ENCODE assay signal across 25 mouse cellular contexts in the genomic region with DNA sequence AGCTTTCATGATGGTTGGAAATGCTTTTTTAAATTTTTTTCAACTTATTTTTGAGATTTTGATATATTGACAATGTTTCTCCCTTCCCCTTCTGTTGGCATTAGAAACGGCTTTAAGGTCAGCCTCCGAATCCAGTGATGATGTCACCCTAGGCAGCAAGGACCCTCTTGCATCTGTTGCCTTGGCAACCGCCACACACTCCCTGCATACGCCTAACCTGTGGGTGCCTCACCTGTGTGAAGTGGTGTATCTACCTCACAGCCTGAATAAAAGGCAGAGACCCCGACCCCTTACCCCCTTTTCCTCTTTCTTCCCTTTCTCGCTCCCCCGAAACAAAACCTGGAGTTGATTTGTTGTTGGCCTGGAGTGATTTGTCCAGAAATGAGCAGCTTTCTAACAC. TPM values are rescaled to one million over a fixed set of nuclear protein-coding genes. Genes with fewer than 3 reads are reported as not detected.
DNase-seq lines count a peak whose midpoint lies in the region; ATAC-seq and TF ChIP-seq lines count a peak whose summit lies in the region.
"Had no signal": no experiment of that assay in that cellular context is flagged by ENCODE, and none has a peak within 500 bp of the region (broad histone marks: within the 10 kb centered on the region; RNA-seq: fewer than 3 reads in every experiment).

No protein-coding gene starts in this region.

- no peak for DNase-seq in hindbrain, postnatal 0 days (ENCODE audit: low spot score)
- no peak for DNase-seq in hindbrain, embryonic 11.5 days (ENCODE audit: low spot score)
- no peak for DNase-seq in midbrain, embryonic 10.5 days (ENCODE audit: low spot score)
- peak; percentile 8 for DNase-seq in brain, embryonic 14.5 days (ENCODE audit: low read depth)
- no peak for DNase-seq in thymus, postnatal 14 days
- no peak for DNase-seq in MN1 (ENCODE audit: low spot score)
- DNase-seq: adrenal gland, adult 2 months; adrenal gland, postnatal 10 days; adrenal gland, postnatal 25 days; B cell, adult 2 months; cerebellum, adult 18-20 months; cerebellum, adult 8-10 months; cerebellum, adult 9-11 months; cerebellum, postnatal 36 days; embryo, embryonic 11 days had no signal

- 0 out of 2 replicates have a peak, but pooled peaks have one; percentile 71 for ATAC-seq in hindbrain, postnatal 0 days
- no peak for ATAC-seq in hindbrain, embryonic 11.5 days (ENCODE audit: low FRiP score)
- 0 out of 2 replicates have a peak, but pooled peaks have one; percentile 45 for ATAC-seq in midbrain, embryonic 13.5 days
- peak; percentile 69; the same call in 1 of the 2 replicates for ATAC-seq in midbrain, embryonic 16.5 days
- ATAC-seq: CD4-positive, CD25-positive, alpha-beta regulatory T cell, adult 4 months had no signal

- H3K27ac ChIP-seq in hindbrain, postnatal 0 days, result no peak overlapping the region
- no peak overlapping the region for H3K27ac ChIP-seq in hindbrain, embryonic 11.5 days (ENCODE audit: low read depth, low read length)
- H3K27ac ChIP-seq in midbrain, embryonic 13.5 days, result no peak overlapping the region
- H3K27ac ChIP-seq in midbrain, embryonic 10.5 days (replicated peaks), result no peak overlapping the region
- peak overlapping the region; percentile 49; the same call in 1 of the 2 replicates for H3K27ac ChIP-seq in midbrain, embryonic 16.5 days (ENCODE audit: low read length)
- H3K27ac ChIP-seq: embryonic facial prominence, embryonic 13.5 days; embryonic facial prominence, embryonic 15.5 days; forebrain, embryonic 10.5 days; forebrain, embryonic 12.5 days had no signal

- WGBS in hindbrain, postnatal 0 days, result 82% methylated on average over 7 of the region's 7 CpGs
- WGBS in hindbrain, embryonic 11.5 days, result 81% methylated on average over 7 of the region's 7 CpGs
- 78% methylated on average over 7 of the region's 7 CpGs for WGBS in midbrain, embryonic 13.5 days
- WGBS in midbrain, embryonic 10.5 days, result 81% methylated on average over 7 of the region's 7 CpGs
- 71% methylated on average over 7 of the region's 7 CpGs for WGBS in midbrain, embryonic 16.5 days

- no peak overlapping the region for H3K4me2 ChIP-seq in hindbrain, postnatal 0 days (ENCODE audit: low read depth, low read length)
- no peak overlapping the region for H3K4me2 ChIP-seq in hindbrain, embryonic 11.5 days (replicated peaks; ENCODE audit: low read depth, low read length)
- no peak overlapping the region for H3K4me2 ChIP-seq in midbrain, embryonic 13.5 days (replicated peaks)
- H3K4me2 ChIP-seq in midbrain, embryonic 16.5 days (ENCODE audit: low read length), result no peak overlapping the region
- H3K4me2 ChIP-seq: embryonic facial prominence, embryonic 13.5 days; embryonic facial prominence, embryonic 15.5 days; forebrain, embryonic 12.5 days had no signal

- H3K4me1 ChIP-seq in hindbrain, postnatal 0 days (ENCODE audit: insufficient read depth, low read length), result no peaks in the 10 kb centered on the region
- no peaks in the 10 kb centered on the region for H3K4me1 ChIP-seq in hindbrain, embryonic 11.5 days (replicated peaks; ENCODE audit: control insufficient read depth, insufficient read depth, low read length)
- no peaks in the 10 kb centered on the region for H3K4me1 ChIP-seq in midbrain, embryonic 13.5 days (replicated peaks)
- H3K4me1 ChIP-seq in midbrain, embryonic 10.5 days, result no peaks in the 10 kb centered on the region
- H3K4me1 ChIP-seq in midbrain, embryonic 16.5 days (ENCODE audit: control insufficient read depth, insufficient read depth, low read length), result 0 out of 2 replicates have a peak, but pooled peaks cover 2% of the 10 kb centered on the region
- H3K4me1 ChIP-seq: forebrain, embryonic 10.5 days; forebrain, embryonic 12.5 days had no signal

- no peak overlapping the region for H3K9ac ChIP-seq in hindbrain, postnatal 0 days (replicated peaks; ENCODE audit: low read length)
- H3K9ac ChIP-seq in hindbrain, embryonic 11.5 days (ENCODE audit: low read depth, low read length), result no peak overlapping the region
- no peak overlapping the region for H3K9ac ChIP-seq in midbrain, embryonic 13.5 days (replicated peaks)
- H3K9ac ChIP-seq in midbrain, embryonic 16.5 days (ENCODE audit: low read depth, low read length), result no peak overlapping the region
- H3K9ac ChIP-seq: embryonic facial prominence, embryonic 13.5 days; embryonic facial prominence, embryonic 15.5 days; forebrain, embryonic 12.5 days had no signal

- TF ChIP-seq CTCF in hindbrain, postnatal 0 days (IDR thresholded peaks at IDR 0.05; ENCODE audit: low read depth), result no peak
- no peak for TF ChIP-seq CTCF in brain, embryonic 14.5 days (IDR thresholded peaks at IDR 0.05; ENCODE audit: borderline replicate concordance, extremely low read depth, insufficient read depth, insufficient read length)

- no peak overlapping the region for H3K4me3 ChIP-seq in hindbrain, postnatal 0 days (ENCODE audit: low read length)
- no peak overlapping the region for H3K4me3 ChIP-seq in hindbrain, embryonic 11.5 days (ENCODE audit: low read depth, low read length)
- no peak overlapping the region for H3K4me3 ChIP-seq in midbrain, embryonic 13.5 days (replicated peaks)
- H3K4me3 ChIP-seq in midbrain, embryonic 10.5 days, result no peak overlapping the region
- no peak overlapping the region for H3K4me3 ChIP-seq in midbrain, embryonic 16.5 days (ENCODE audit: low read depth, low read length)
- H3K4me3 ChIP-seq: embryonic facial prominence, embryonic 13.5 days; embryonic facial prominence, embryonic 15.5 days; erythroblast, embryonic 14.5 days; forebrain, embryonic 10.5 days; forebrain, embryonic 12.5 days had no signal

- H3K9me3 ChIP-seq in hindbrain, postnatal 0 days (ENCODE audit: low read length), result no peaks in the 10 kb centered on the region
- H3K9me3 ChIP-seq in hindbrain, embryonic 11.5 days (ENCODE audit: control insufficient read depth, low read length), result no peaks in the 10 kb centered on the region
- H3K9me3 ChIP-seq in midbrain, embryonic 13.5 days, result no peaks in the 10 kb centered on the region
- no peaks in the 10 kb centered on the region for H3K9me3 ChIP-seq in midbrain, embryonic 10.5 days (replicated peaks)
- H3K9me3 ChIP-seq in midbrain, embryonic 16.5 days (replicated peaks; ENCODE audit: control insufficient read depth, low read length, poor library complexity, severe bottlenecking), result no peaks in the 10 kb centered on the region
- H3K9me3 ChIP-seq: embryonic facial prominence, embryonic 13.5 days; embryonic facial prominence, embryonic 15.5 days; forebrain, embryonic 10.5 days; forebrain, embryonic 12.5 days; G1E had no signal

- no peaks in the 10 kb centered on the region for H3K36me3 ChIP-seq in hindbrain, postnatal 0 days (ENCODE audit: insufficient read depth, low read length)
- H3K36me3 ChIP-seq in hindbrain, embryonic 11.5 days (ENCODE audit: control insufficient read depth, insufficient read depth, low read length), result no peaks in the 10 kb centered on the region
- no peaks in the 10 kb centered on the region for H3K36me3 ChIP-seq in midbrain, embryonic 13.5 days
- H3K36me3 ChIP-seq in midbrain, embryonic 10.5 days, result no peaks in the 10 kb centered on the region
- H3K36me3 ChIP-seq in midbrain, embryonic 16.5 days (ENCODE audit: control insufficient read depth, insufficient read depth, low read length), result no peaks in the 10 kb centered on the region
- H3K36me3 ChIP-seq: embryonic facial prominence, embryonic 13.5 days; embryonic facial prominence, embryonic 15.5 days; forebrain, embryonic 10.5 days; forebrain, embryonic 12.5 days; G1E had no signal

- no peak for TF ChIP-seq POLR2A in brain, embryonic 14.5 days (IDR thresholded peaks at IDR 0.05; ENCODE audit: borderline replicate concordance, extremely low read depth, insufficient read depth, insufficient read length, poor library complexity, severe bottlenecking)

- no peaks in the 10 kb centered on the region for H3K27me3 ChIP-seq in hindbrain, postnatal 0 days (ENCODE audit: insufficient read depth, low read length)
- no peaks in the 10 kb centered on the region for H3K27me3 ChIP-seq in hindbrain, embryonic 11.5 days (ENCODE audit: control insufficient read depth, insufficient read depth, low read length)
- no peaks in the 10 kb centered on the region for H3K27me3 ChIP-seq in midbrain, embryonic 13.5 days
- no peaks in the 10 kb centered on the region for H3K27me3 ChIP-seq in midbrain, embryonic 10.5 days (ENCODE audit: low read depth, poor library complexity, severe bottlenecking)
- no peaks in the 10 kb centered on the region for H3K27me3 ChIP-seq in midbrain, embryonic 16.5 days (ENCODE audit: control insufficient read depth, insufficient read depth, low read depth, low read length)
- H3K27me3 ChIP-seq: CH12.LX; embryonic facial prominence, embryonic 13.5 days; forebrain, embryonic 12.5 days had no signal

RNA-seq across cellular contexts. Expression of a gene that starts 26.9 kb away (rescaled TPM):
- total RNA-seq in hindbrain, postnatal 0 days (2014; rRNA removed), result 0.36 and 0.89 TPM in 2 replicates
- 0.45 and 0.46 TPM in 2 replicates for polyA plus RNA-seq in hindbrain, postnatal 0 days (2015; fragmentation: Nextera tagmentation; extraction: Ambion mirVana)
- polyA plus RNA-seq in hindbrain, embryonic 11.5 days (2014; fragmentation: Nextera tagmentation; extraction: Ambion mirVana), result 0.56 and 0.60 TPM in 2 replicates
- polyA plus RNA-seq in midbrain, embryonic 13.5 days (2015; fragmentation: Nextera tagmentation; extraction: Ambion mirVana), result 0.52 and 0.63 TPM in 2 replicates
- 0.72 and 1.5 TPM in 2 replicates for polyA plus RNA-seq in midbrain, embryonic 10.5 days (2016; fragmentation: Nextera tagmentation; extraction: Ambion mirVana)
- polyA plus RNA-seq in brain, embryonic 14.5 days (2012; rRNA removed), result 0.26 TPM in 1 of 2 replicates, not detected in the other
- 0.41 and 0.59 TPM in 2 replicates for polyA plus RNA-seq in midbrain, embryonic 16.5 days (2015; fragmentation: Nextera tagmentation; extraction: Ambion mirVana)
- total RNA-seq: CH12.LX had no signal
- polyA plus RNA-seq: adrenal gland, adult 2 months; erythroblast, embryonic 14.5 days had no signal
